Mouse (Mus musculus) T-cell, adult 2 months (primary cell): ENCODE results near the gene Cux1.
"Not testable (repeated sequence)": the region's sequence is repeated elsewhere in the genome, so short reads cannot be mapped to it uniquely, and the experiment has no call there.

ENCODE experiments used
- DNase-seq: peaks from one replicate; pipeline ENCODE4 v3.0.0; 2022; ENCODE audit warnings: low spot score

The Cux1 gene

DNA sequence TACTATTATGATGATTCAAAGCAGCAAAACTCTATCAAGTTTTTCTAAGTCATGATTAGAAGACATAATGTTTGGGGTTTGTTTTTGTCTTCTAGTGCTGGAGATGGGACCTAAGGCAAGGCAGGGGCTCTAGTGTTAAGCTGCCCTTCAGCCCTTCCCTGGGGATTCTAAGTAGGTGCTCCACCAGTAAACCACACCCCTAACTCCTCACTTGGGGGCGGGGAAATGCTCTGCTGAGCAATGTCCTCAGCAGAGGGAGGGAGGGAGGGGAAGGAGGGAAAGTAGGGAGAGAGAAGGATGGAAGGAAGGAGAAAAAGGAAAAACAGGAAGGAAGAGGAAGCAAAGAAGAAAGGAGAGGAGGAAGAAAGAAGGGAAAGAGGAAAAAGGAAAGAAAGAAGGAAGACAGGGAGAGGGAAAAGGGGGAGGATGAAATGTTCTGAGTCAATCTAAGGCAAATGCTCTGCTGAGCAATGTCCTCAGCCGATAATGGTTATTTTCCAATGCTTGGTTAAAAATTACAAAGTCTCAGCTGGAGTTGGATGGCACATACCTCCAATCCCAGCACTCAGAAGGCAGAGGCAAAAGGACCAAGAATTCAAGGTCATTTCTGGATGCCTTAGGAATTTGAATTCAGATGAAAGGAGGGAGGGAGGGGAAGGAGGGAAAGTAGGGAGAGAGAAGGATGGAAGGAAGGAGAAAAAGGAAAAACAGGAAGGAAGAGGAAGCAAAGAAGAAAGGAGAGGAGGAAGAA lies 96.1 kb downstream of the Cux1 start:
- not testable (repeated sequence) for DNase-seq

DNA sequence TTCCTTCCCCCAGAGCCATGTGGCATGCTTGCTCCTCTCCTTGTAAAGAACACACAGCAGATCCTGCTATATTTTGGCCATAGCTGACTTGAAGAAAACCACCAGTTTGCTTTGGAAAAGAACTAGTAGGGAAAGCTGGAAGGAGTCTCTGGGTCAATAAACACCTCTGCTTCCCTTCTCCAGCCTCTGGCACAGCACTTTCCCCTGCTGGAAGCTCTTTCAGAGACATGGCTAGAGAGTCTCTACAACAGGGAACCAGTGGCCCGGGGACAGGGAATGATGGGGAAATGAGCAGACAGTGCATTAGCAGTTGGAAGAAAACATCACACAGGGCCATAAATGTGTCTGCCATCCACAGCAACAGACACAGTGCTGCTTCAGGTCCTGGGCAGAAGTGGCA lies 98.0 kb downstream of the Cux1 start:
- no peak for DNase-seq

DNA sequence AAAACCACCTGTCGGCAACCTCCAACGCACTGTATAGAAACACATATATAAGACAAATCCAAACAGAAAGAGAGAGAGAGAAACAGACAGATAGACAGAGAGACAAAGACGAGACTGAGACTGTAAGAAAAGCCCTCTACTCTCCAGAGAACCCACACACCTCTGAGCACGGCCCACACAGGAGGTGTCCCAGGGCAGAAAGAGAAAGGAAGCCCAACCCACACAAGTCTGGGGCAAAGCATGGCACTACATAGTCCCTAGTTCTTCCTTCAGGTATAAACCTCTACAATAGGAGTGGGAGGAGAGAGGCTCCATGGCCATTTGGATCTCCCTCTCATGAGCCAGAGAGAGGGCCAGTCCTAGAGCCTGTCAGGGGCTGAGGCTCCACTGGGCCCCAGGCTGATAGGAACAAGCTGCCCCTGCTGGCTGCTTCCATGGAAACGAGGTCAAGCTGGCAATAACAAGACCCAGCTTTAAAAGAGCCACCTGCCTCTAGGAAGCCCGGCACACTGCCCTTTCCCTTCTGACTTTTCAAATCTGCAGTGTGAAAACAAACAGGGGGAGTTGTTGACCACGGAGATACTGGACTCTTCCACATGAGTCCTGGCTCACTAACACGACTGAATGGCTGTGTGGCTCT lies 99.8 kb downstream of the Cux1 start:
- no peak for DNase-seq

DNA sequence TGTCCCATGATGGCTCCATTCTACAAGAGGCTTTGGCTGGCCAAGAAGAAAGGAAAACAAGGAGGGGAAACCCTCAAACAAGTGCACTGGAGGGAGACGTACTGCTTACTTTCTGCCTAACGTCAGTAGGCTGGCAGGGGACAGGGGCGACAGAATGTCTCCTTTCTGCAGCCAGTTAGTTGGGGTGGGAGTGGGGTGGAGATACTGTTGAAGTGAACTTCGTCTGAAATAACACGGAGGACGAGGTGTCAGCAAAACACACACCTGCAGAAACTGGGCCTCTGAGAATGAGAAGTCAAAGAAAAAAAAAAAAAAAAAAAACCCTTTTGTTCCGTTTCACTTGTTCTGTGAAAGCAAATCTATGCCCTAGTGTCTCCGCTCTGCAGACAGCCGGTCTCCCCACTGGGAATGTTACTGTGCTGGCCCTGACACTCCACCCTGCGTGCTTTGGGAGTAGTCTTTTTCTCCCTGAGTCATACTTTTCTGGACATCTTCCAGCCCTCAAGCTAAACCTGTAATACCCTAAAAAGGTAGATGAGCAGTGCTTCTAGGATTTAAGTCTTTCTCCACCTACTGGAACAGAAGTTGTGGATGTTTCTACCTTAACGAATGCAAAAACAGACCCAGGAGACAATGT lies 101.4 kb downstream of the Cux1 start:
- DNase-seq, result no peak

DNA sequence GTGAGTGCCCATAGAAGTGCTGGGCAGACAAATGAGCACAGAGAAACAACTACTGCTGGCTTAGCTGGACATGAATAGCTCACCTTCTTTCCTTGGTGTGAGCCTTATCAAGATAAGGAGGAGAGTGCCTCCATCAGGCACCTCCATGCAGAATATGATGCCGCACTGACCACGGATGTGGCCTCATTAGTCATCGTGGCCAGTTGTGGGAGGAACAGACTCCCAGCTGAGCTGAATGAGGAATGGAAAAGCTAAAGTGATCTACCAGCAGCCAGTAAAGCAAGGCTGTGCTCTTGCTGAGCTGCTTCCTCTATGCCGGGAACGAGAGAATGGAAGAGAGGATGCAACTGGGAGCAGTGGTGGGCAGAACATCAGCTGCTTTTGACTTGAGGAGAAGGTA lies 101.9 kb downstream of the Cux1 start:
- DNase-seq, result no peak

DNA sequence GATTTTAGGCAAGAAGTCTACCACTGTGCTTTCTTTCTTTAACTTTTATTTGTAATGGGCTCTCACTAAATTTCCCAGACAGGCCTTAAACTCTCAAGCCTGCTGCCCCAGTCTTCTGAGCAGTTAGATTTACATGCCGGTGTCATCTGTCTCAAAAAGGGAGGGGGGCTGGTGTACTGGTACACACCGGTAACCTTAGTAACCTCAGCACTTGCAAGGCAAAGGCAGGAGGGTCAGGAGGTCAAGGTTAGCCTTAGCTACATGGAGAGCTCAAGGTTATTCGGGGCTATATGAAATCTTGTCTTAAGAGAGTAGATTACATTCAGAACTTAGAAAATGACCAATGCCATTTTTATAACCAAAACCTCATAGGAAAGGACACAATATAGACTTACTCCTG lies 102.4 kb downstream of the Cux1 start:
- DNase-seq, result no peak

DNA sequence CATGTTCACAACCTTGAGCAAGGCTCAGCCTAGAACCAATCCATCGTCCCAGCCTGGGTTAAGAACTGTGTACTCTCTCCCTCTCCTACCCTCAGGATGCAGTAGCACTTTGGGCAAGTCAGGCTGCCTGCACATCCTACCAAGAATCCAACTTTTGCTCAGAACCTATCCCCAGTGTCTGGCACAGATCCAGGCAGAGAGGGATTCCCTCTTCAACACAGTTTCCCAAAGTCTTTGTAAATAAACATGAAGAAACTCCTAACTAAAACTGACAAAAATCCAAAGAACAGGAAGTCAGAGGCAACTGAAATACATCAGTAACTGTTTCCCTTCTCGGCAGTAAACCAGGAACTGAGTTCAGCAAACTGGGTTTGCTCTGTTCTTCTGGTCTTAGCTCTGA lies 103.2 kb downstream of the Cux1 start:
- DNase-seq, result no peak

DNA sequence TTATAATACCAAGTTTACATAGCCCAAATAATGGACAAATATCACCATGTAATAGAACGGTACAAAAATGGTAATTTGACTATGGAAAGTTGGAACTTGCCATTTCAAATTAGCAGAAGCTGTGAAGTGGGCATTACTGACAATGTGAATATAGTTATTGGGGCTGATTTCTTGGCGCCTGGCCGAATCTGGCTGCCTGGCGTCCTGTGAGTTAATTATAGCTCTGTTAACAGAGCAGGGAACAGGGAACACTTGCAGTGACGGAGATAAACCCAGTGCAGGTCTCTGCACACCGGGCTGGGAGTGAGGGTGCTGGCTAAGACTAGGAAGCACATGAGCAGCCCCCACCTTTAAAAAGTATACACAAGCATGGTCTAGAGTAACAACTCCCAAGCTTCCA lies 104.7 kb downstream of the Cux1 start:
- no peak for DNase-seq

DNA sequence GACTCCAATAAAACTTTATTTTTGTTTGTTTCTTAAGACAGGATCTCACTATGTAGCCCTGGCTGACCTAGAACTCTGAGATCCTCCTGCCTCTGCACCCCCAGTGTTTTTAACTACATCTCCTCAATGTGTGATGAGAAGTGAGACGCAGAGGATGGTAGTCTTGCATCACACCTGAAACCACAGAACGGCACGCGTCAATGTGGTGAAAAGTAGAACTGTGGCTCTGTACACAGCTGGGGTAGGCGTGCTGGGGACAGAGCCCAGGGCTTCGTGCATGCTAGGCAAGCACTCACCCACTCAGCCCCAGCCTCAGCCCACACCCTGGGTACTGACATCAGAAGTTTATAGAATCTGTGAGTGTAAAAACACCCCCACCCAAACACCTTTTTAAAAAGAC lies 107.4 kb downstream of the Cux1 start:
- peak; percentile 76 for DNase-seq

DNA sequence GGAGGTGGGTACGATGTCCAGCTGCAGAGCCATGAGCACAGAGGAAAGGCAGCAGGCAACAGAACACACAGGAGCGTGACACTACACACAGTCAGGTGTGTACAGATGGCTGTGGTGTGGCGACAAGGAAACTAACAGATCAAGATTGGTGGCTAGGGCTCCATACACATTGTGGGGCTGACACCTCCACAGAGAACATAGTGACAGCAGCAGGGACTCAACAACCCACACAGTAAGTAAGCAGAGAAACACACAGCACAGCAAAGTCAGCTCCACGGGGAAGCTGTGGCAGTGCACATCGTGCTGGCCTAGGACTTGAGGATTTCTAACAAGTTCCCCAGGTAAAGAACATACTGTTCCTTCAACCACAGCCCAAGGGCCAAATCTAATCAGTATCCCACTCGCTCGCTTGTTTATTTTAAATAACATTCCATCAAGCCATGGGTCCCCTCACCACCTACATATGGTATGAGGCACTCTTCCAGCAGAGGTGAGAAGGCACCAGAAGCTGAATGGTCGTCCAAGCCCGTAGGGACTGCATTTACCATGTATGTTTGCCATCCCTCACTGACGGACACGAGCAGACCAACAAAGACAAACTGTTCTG lies 108.3 kb downstream of the Cux1 start:
- no peak for DNase-seq

DNA sequence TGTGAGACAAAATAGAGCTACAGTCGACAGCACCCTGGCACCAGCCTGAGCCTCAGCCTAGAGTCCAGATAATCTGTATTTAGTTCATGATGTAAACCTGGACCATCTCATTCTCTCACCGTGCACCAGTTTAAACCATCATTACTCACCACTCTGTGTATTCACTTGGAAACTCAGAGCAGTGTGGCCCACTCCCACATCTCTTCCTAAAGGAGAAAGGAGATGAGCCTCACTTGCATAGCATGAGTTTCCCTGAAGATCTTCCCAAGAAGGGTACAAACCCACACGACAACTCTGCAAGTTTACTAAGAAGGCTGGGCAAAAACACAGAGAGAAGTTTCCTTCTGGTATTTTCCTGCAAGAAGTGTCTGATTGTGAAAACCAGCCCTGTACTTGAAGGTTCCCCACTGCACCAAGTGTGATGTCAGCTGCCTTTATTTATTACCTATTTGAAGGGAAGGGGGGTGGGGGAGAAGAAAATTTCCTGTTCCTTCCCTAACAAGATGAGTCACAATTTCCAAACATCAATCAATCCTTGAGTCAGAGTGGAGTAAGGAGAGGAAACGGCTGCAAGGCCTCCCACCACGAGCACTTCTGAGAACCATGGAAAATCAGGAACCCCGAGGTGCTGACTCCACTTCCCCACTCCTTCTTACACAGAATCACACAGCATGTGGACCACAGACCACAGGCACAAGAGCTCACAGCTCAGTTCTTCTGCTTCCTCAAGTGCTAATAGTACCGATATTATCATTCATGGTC lies 109.0 kb downstream of the Cux1 start:
- DNase-seq, result no peak

DNA sequence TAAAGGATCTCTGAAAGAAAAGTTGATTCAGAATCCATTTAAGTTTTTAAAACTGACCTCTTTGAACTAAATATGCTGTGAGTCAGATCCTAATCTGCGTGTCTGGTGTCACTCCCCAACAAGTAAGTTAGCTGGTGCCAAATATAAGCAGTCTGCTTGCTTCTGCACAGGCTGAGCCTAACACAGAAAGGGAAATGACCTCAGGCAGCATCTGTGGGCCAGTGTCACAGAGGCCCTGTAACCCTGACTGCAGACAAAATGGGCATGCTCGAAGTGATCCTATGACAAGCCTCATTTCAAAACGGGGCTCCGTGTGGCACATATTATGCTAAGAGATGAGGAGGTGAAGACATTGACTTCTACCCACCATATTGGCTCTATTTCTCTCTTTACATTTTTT lies 110.9 kb downstream of the Cux1 start:
- DNase-seq, result no peak

DNA sequence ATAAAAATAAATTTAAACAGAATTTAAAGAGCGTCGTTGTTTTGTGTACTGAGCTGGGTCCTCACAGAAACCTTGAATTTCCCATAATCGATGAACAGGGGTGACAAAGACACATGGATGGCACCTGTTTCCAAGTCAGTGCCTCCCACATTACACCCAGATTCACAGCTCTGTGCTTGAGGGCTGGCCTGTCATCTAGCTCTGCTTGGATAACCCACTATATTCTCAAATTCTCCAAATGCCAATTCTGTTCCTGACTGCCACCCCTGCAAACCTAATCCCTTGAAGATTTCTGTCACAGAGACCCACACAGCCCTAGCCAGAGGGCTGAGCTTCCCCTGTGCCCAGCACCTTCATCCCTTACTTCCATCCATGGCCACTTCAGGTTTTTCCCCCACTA lies 114.6 kb downstream of the Cux1 start:
- DNase-seq, result no peak

DNA sequence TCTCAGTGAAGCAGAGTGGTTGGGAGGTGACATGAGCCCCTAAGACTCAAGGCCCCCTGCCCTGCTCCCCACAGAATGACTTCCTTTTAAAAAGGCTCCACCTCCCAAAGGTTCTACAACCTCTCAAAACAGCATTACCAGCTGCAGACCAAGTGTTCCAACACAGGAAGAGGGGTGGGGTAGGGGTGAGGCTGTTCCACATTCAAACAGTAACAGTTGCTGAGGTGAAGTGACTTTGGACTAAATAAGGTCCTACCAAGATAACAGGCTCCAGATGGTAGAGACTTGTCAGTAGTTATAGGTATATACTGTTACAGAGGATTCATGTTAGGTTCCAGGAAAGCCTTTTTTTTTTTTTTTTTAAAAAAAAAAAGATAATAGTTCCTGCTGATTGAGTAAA lies 117.5 kb downstream of the Cux1 start:
- peak; percentile 36 for DNase-seq

DNA sequence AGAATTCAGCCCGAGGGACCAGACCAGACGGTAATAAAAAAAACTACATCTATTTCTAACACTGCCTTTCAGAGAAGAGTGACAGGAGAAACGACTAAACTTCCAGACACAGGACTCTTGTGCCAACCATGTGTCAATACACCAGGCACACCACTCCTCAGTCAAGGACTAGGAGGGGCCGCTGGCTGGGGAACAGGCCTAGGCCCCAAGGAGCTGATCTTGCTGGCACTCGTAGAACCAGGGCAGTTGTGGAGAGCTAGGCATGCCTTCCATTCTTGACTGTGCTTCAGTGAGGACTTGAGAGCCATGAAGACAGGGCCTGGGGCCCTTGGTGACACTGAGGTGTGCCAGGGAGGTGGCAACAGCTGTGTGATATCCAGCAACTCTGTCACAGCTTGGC lies 121.3 kb downstream of the Cux1 start:
- DNase-seq, result no peak

DNA sequence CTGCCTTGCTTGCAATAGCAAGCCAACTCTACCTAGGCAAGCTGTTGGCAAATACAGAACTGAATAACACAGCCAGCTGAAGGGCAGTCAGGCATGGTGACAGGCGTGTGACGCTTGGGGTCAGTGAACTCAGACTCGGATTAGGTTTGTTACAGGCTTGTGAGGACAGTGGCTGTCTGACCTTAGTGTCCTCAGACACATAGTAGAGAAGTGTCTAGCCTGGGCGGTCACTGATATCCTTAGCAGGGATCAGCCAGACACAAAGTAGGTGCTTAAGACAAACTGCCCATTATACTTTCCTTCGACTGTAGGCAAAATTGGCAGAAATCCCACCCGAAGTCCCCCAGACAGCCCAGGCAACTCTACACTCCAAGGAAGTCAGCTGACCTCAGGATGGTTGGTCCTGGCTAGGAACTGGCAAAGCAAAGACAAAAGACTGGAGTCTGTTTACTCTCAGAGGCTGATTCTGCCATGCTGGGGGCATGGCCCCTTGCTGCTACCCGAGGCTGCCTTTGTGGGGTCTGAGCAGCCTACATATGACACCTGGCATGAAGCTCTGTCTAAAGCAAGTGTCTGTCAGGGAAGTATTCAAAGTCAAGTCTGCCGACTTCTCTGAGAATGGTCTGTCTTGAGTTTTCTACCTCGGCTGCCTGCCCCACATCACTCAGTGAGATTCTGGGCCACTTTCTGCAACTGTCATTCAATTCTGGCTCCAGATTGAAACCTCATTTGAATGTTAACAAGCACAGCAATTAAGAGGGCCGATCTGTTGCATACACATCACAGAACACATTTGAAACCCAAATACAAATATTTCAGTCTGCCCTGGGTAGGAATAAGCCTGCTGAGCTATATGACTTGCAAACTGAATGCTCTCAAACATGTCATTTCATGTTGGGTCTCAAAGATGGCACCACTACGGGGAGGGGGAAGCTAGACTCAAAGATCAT lies 124.8 kb downstream of the Cux1 start:
- no peak for DNase-seq

DNA sequence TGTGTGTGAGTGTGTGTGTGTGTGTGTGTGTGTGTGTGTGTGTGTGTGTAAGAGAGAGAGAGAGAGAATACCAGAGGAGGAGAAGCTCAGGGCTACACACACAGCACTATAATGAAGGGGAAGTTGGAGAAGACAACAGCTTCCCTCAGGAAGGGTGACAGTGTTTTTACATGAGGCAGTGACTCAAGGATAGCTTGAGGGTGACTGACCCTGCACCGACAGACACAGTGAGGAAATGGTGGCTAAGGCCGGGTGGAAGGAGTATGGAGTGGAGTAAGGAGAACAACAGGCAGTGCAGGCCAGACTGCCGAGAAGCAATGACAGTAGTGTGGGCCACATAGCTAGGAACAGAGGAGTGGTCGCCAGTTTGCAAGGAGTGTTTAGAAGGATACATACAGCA lies 137.6 kb downstream of the Cux1 start:
- no peak for DNase-seq

DNA sequence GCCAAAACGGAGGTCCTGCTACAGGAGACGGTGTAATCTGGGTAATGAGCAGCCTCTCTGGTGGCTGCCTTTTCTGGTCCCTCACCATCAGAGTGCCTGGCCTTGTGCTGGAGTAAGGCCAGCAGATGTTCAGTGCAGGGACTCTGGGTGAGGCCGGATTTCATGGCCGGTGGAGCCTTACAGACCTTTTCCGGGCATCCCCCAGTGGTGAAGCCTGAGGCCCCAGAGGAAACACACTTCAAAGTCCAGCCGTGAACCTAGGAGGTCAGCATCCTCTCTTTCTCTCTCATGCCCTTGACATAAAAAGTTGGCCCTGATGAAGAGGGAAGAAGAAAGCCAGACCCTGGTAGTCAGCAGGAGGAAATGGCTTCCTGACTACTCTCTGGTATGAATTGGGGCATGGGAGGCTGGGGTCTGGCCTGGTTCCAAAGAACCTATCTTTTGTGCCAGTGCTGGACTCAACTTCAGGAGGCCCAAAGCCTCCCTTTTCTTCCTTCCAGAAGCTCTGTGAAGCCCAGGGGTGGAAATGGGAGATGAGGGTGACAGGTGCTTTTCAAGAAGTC lies 138.7 kb downstream of the Cux1 start:
- DNase-seq, result no peak

DNA sequence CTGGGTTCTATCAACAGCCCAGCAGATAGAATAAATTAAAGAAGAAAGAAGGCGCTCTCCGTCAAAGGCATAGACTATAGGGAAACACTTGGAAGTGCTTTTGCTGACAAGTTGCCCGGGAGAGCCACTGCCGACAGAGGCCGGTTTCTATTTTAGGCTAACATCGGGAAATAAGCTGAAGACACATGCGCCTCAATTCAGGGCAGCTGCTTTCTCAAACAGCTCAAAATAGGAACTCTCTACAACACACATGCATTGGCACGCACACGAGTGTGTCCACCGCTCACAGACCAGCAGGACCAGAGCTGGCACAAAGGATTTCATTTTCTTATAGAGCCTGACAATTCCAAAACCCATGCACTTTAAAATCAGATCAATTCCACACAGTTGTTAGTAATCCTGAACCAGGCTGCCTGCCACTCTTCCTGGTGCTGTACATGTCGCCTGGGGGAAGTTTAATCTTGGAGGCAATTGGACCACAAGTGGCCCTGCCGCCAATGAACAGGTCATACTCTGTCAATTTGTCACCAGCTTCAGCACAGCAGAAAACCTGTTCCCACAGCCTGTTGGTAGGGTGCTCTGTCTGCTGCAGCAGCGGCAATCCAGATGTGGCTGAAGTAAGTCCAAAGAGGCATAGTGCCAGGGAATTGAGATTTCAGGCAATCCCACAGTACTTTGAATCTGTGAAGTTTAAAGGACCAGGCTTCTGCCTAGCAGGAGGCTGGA lies 139.4 kb downstream of the Cux1 start:
- DNase-seq, result no peak

DNA sequence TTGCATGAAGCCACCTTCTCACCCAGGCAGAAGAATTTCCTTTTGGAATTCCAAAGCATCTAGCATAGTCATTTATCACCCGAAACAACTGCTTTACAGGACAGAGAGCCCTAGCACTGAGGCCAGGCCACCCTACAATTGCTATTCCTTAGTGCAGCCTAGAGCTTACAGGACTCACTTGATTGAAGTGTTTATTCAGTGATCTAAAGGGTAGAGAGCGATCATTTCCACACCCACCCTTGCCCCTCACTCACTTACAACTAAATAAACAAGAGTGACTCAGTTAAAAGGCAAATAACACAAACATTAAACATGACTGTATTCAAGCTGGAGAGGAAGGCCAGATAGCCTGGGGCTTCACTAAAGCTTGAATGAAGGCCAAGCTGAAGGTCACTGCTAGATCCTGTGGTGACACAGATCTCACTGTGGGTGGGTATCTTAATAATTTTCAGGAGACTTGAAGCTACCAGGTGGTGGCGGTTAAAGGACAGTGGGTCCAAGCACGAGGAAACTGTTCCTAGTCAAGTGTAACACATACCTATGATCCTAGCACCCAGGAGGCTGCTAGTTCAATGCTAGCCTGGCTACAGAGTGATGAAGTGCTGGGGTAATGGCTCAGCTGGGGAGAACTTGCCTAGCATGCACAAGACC lies 140.0 kb downstream of the Cux1 start:
- DNase-seq, result no peak
